Mouse (Mus musculus) MEL (cell line): ENCODE results near the gene Hist2h3c1. TPM values are rescaled to one million over a fixed set of nuclear protein-coding genes. Genes with fewer than 3 reads are reported as not detected.

ENCODE experiments used
- DNase-seq: peaks from one replicate; pipeline ENCODE4 v3.0.0; 2011; ENCODE audit warnings: low read depth, low spot score
- H3K27ac ChIP-seq: 2 replicates; pipeline ENCODE4 v1.5.1; 2012; ENCODE audit warnings: low read depth, mild to moderate bottlenecking, control low read depth, low read length, moderate library complexity; ENCODE audit not compliant: control insufficient read depth
- H3K27me3 ChIP-seq, 2 experiments: fragments of 150-350 bp in 1 of 2; sonication (generic) in 1 of 2; 2 replicates each; pipeline ENCODE4 v1.6.1; 2012; ENCODE audit warnings: low read length in 2 of 2, mild to moderate bottlenecking in 2 of 2, improper control_type of control experiment in 1 of 2, moderate library complexity in 1 of 2; ENCODE audit not compliant: insufficient read depth in 2 of 2, control insufficient read depth in 1 of 2
- H3K36me3 ChIP-seq, 2 experiments: 2 replicates each; pipeline ENCODE4 v1.6.1; 2012 to 2014; ENCODE audit warnings: low read length in 2 of 2, improper control_type of control experiment in 1 of 2, inconsistent platforms in 1 of 2, mild to moderate bottlenecking in 1 of 2; ENCODE audit not compliant: insufficient read depth in 2 of 2, control insufficient read depth in 1 of 2
- H3K4me1 ChIP-seq, 2 experiments: fragments of 150-350 bp in 1 of 2; sonication (generic) in 1 of 2; 2 replicates each; pipeline ENCODE4 v1.6.1; 2012; ENCODE audit warnings: low read length in 2 of 2, improper control_type of control experiment in 1 of 2, mild to moderate bottlenecking in 1 of 2; ENCODE audit not compliant: insufficient read depth in 2 of 2, control insufficient read depth in 1 of 2
- H3K4me3 ChIP-seq, 2 experiments: fragments of 150-350 bp in 1 of 2; sonication (generic) in 1 of 2; 2 replicates each; pipeline ENCODE4 v1.5.1; 2012; ENCODE audit warnings: low read depth in 2 of 2, low read length in 2 of 2, mild to moderate bottlenecking in 2 of 2, moderate library complexity in 2 of 2, control low read depth in 1 of 2, improper control_type of control experiment in 1 of 2; ENCODE audit not compliant: control insufficient read depth in 1 of 2, insufficient read depth in 1 of 2
- H3K79me2 ChIP-seq: 2 replicates; pipeline ENCODE4 v1.6.1; 2012; ENCODE audit warnings: mild to moderate bottlenecking, low read length, moderate library complexity; ENCODE audit not compliant: control insufficient read depth, poor library complexity, insufficient read depth
- H3K9ac ChIP-seq: 2 replicates; pipeline ENCODE4 v1.6.1; 2012; ENCODE audit warnings: low read depth, mild to moderate bottlenecking, control low read depth, low read length, moderate library complexity; ENCODE audit not compliant: control insufficient read depth, poor library complexity, severe bottlenecking
- H3K9me3 ChIP-seq: fragments of 150-350 bp; sonication (generic); replicated peaks from 2 replicates; pipeline ENCODE4 v1.6.1; 2012; ENCODE audit warnings: mild to moderate bottlenecking, low read length, improper control_type of control experiment, moderate library complexity; ENCODE audit not compliant: insufficient read depth
- BHLHE40 ChIP-seq: IDR thresholded peaks from 2 replicates; pipeline ENCODE4 v1.6.1; 2012; ENCODE audit warnings: low read depth, mild to moderate bottlenecking, inconsistent platforms, low read length, improper control_type of control experiment, borderline replicate concordance
- CHD1 ChIP-seq: IDR thresholded peaks from 2 replicates; pipeline ENCODE4 v1.6.1; 2012; ENCODE audit warnings: low read depth, mild to moderate bottlenecking, inconsistent platforms, low read length, improper control_type of control experiment
- CTCF ChIP-seq, 3 experiments: IDR thresholded peaks in 2 of 3; conservative IDR thresholded peaks in 1 of 3; 2 replicates each; pipeline ENCODE4 v1.5.1; 2011 to 2012; ENCODE audit warnings: low read length in 3 of 3, low read depth in 2 of 3, mild to moderate bottlenecking in 2 of 3, improper control_type of control experiment in 1 of 3, inconsistent platforms in 1 of 3, mixed read lengths in 1 of 3, moderate library complexity in 1 of 3; ENCODE audit not compliant: control insufficient read depth in 1 of 3, insufficient read depth in 1 of 3, poor library complexity in 1 of 3, severe bottlenecking in 1 of 3
- E2F4 ChIP-seq: IDR thresholded peaks from 2 replicates; pipeline ENCODE4 v1.6.1; 2011; ENCODE audit warnings: low read depth, low read length, improper control_type of control experiment, borderline replicate concordance
- ETS1 ChIP-seq: IDR thresholded peaks from 2 replicates; pipeline ENCODE4 v1.6.1; 2012; ENCODE audit warnings: low read depth, mild to moderate bottlenecking, inconsistent platforms, low read length, improper control_type of control experiment, moderate library complexity
- GATA1 ChIP-seq: IDR thresholded peaks from 2 replicates; pipeline ENCODE4 v1.6.1; 2011; ENCODE audit warnings: low read depth, low read length, improper control_type of control experiment
- KAT2A ChIP-seq: conservative IDR thresholded peaks from 2 replicates; pipeline ENCODE4 v1.6.1; 2012; ENCODE audit warnings: low read depth, low read length, improper control_type of control experiment, inconsistent platforms
- MAFK ChIP-seq: IDR thresholded peaks from 2 replicates; pipeline ENCODE4 v1.6.1; 2011; ENCODE audit warnings: low read depth, mild to moderate bottlenecking, low read length, improper control_type of control experiment, borderline replicate concordance
- MAX ChIP-seq: IDR thresholded peaks from 2 replicates; pipeline ENCODE4 v1.6.1; 2011; ENCODE audit warnings: low read length, improper control_type of control experiment
- MAZ ChIP-seq: IDR thresholded peaks from 2 replicates; pipeline ENCODE4 v1.6.1; 2012; ENCODE audit warnings: low read depth, mild to moderate bottlenecking, inconsistent platforms, low read length, improper control_type of control experiment
- MXI1 ChIP-seq: IDR thresholded peaks from 2 replicates; pipeline ENCODE4 v1.6.1; 2011; ENCODE audit warnings: mild to moderate bottlenecking, low read depth, low read length, improper control_type of control experiment
- MYC ChIP-seq: IDR thresholded peaks from 2 replicates; pipeline ENCODE4 v1.6.1; 2011; ENCODE audit warnings: low read depth, mild to moderate bottlenecking, low read length, improper control_type of control experiment, moderate library complexity
- POLR2A ChIP-seq, 2 experiments: IDR thresholded peaks; 2 replicates each; pipeline ENCODE4 v1.6.1; 2011 to 2012; ENCODE audit warnings: low read length in 2 of 2, mild to moderate bottlenecking in 2 of 2, control low read depth in 1 of 2, improper control_type of control experiment in 1 of 2, low read depth in 1 of 2, moderate library complexity in 1 of 2; ENCODE audit not compliant: control insufficient read depth in 1 of 2, insufficient read depth in 1 of 2, poor library complexity in 1 of 2
- POLR2AphosphoS5 ChIP-seq: IDR thresholded peaks from 2 replicates; pipeline ENCODE4 v1.6.1; 2012; ENCODE audit warnings: low read depth, borderline replicate concordance, mild to moderate bottlenecking, inconsistent platforms, low read length, moderate library complexity, mixed read lengths
- RCOR1 ChIP-seq: IDR thresholded peaks from 2 replicates; pipeline ENCODE4 v1.6.1; 2012; ENCODE audit warnings: low read depth, mild to moderate bottlenecking, inconsistent platforms, low read length, improper control_type of control experiment
- TAL1 ChIP-seq: IDR thresholded peaks from 2 replicates; pipeline ENCODE4 v1.6.1; 2012; ENCODE audit warnings: mild to moderate bottlenecking, inconsistent platforms, low read length, moderate library complexity, mixed read lengths
- TBP ChIP-seq: IDR thresholded peaks from 2 replicates; pipeline ENCODE4 v1.8.0; 2011; ENCODE audit warnings: low read depth, low read length, improper control_type of control experiment
- UBTF ChIP-seq: IDR thresholded peaks from 2 replicates; pipeline ENCODE4 v1.6.1; 2012; ENCODE audit warnings: low read depth, mild to moderate bottlenecking, inconsistent platforms, low read length, improper control_type of control experiment, moderate library complexity, borderline replicate concordance; ENCODE audit not compliant: insufficient read depth
- ZKSCAN1 ChIP-seq: IDR thresholded peaks from 2 replicates; pipeline ENCODE4 v1.6.1; 2012; ENCODE audit warnings: low read depth, mild to moderate bottlenecking, inconsistent platforms, low read length, improper control_type of control experiment, moderate library complexity
- ZMIZ1 ChIP-seq: IDR thresholded peaks from 2 replicates; pipeline ENCODE4 v1.6.1; 2012; ENCODE audit warnings: low read depth, mild to moderate bottlenecking, inconsistent platforms, low read length, improper control_type of control experiment, moderate library complexity
- polyA plus RNA-seq, 2 experiments: library from polyadenylated mRNA; stranded (reverse) in 1 of 2; unstranded in 1 of 2; fragments of >175 nt in 1 of 2; fragments of >200 nt in 1 of 2; gene quantifications; 2 replicates each; pipeline versions ENCODE4 v1.2.1 to v1.2.4; 2012; ENCODE audit warnings: low replicate concordance in 2 of 2, low read depth in 1 of 2; ENCODE audit not compliant: insufficient read length in 2 of 2, insufficient read depth in 1 of 2, missing spikeins in 1 of 2
- total RNA-seq: library from RNA; depleted of rRNA; stranded (reverse); fragments of 300-350 nt; gene quantifications from 2 replicates; pipeline ENCODE4 v1.2.3, GENCODE M21; 2012

Gene Hist2h3c1
- total and polyA plus RNA-seq, 3 experiments = 1.5 TPM; not detected in 2

DNA sequence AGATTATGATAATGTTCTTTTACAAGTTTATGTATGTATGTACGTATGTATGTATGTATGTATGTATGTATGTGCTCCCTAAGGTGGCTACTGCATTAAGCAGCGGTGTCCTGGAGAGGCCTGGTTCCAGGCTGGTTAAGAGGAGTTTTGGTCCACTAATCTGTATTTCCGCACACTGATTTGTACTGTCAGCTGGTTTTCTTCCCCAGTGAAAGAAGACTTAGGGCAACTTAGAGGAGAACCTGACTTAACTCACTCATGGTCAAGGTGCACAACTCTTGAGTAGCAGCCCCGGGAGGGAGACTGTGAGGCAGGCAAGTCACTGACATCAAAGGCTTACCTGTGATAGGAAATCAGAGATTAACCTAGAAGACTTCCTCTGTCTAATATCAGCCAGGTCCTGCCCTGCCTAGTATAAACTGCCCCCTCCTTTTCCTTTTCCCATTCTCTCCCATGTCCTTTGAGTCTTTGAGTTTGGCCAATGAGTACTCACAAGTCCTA is 9.6 kb upstream of the Hist2h3c1 start:
- TF ChIP-seq MAX (no peak), GATA1 (no peak), CTCF (IDR thresholded peaks at IDR 0.05 in 2 of 3, conservative IDR thresholded peaks at IDR 0.05 in 1 of 3; ENCODE audit: control insufficient read depth in 1 of 3, insufficient read depth in 1 of 3, low read depth in 2 of 3, low read length in 3 of 3, poor library complexity in 1 of 3, severe bottlenecking in 1 of 3) (no peak), MYC (no peak), POLR2AphosphoS5 (no peak), ZMIZ1 (no peak), TBP (no peak), UBTF (no peak), RCOR1 (no peak), CHD1 (no peak), POLR2A (IDR thresholded peaks at IDR 0.05; ENCODE audit: control insufficient read depth in 1 of 2, insufficient read depth in 1 of 2, low read depth in 1 of 2, low read length in 2 of 2, poor library complexity in 1 of 2) (no peak), MAFK (no peak), E2F4 (no peak), TAL1 (no peak), MXI1 (no peak), BHLHE40 (no peak), ZKSCAN1 (no peak)
- TF ChIP-seq, all 39 proteins: peak for 0
- Histone ChIP-seq H3K36me3 (peaks cover 0 to 23% of the 10 kb centered on the region in 2 experiments; a peak in 2 of 4 replicates), H3K9ac (peak overlapping the region; percentile 74), H3K79me2 (peaks cover 4% of the 10 kb centered on the region; the same call in 1 of the 2 replicates), H3K9me3 (no peaks in the 10 kb centered on the region), H3K4me3 (peak overlapping the region; percentile 1 to 57), H3K27me3 (no peaks in the 10 kb centered on the region), H3K4me1 (peaks cover 0 to 23% of the 10 kb centered on the region in 2 experiments; a peak in 2 of 4 replicates), H3K27ac (peak overlapping the region; percentile 93)
- DNase-seq = no peak

DNA sequence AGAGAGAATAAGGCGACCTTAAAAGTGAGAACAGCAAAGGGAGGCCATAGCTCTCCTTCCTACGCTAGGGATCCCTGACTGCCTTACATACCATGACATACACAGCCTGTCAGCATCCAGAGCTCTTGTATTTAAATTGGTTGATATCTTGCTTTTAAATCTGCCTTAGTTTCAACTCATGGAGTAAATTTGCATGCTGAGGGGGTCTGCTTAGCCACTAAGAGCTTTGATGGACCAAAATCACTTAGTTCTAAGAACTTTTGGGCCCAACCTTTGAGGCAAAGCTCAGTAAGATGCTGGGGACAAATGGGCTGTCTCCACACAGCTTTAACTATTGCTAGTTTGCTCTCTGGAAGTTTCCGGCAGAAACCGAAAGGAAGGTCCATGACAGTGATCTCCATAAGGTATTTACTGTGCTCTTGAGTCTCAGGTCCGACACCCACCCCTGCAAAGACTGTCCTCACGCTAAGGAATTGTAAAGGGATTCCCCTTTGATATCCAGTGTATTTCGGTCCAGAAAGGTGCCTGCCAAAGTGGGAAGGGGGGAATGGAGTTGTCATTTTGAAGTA is 9.1 kb upstream of the Hist2h3c1 start:
- H3K9ac ChIP-seq = peak overlapping the region; percentile 74
- no peaks in the 10 kb centered on the region for H3K27me3 ChIP-seq
- H3K36me3 ChIP-seq = peaks cover 0 to 25% of the 10 kb centered on the region in 2 experiments; a peak in 2 of 4 replicates
- peak overlapping the region; percentile 1 to 57 for H3K4me3 ChIP-seq
- peak; percentile 92 for DNase-seq
- peak in 1 of 2 experiments; percentile 1; a peak in 1 of 4 replicates for TF ChIP-seq POLR2A (IDR thresholded peaks at IDR 0.05; ENCODE audit: control insufficient read depth in 1 of 2, insufficient read depth in 1 of 2, low read depth in 1 of 2, low read length in 2 of 2, poor library complexity in 1 of 2)
- peak in 1 of 3 experiments; percentile 12; a peak in 1 of 6 replicates for TF ChIP-seq CTCF (IDR thresholded peaks at IDR 0.05 in 2 of 3, conservative IDR thresholded peaks at IDR 0.05 in 1 of 3; ENCODE audit: control insufficient read depth in 1 of 3, insufficient read depth in 1 of 3, low read depth in 2 of 3, low read length in 3 of 3, poor library complexity in 1 of 3, severe bottlenecking in 1 of 3)
- no peak for TF ChIP-seq KAT2A
- TF ChIP-seq ETS1 = no peak
- no peak for TF ChIP-seq MAZ
- TF ChIP-seq TBP = peak; percentile 54
- H3K79me2 ChIP-seq = peaks cover 4% of the 10 kb centered on the region; the same call in 1 of the 2 replicates
- peak overlapping the region; percentile 93 for H3K27ac ChIP-seq
- H3K9me3 ChIP-seq = no peaks in the 10 kb centered on the region
- H3K4me1 ChIP-seq = peaks cover 0 to 26% of the 10 kb centered on the region in 2 experiments; a peak in 2 of 4 replicates
